Mouse (Mus musculus): ENCODE measurements around the gene Agbl5.

Gene Agbl5

GRCm38 (mm10) chr5:30952551-30952950 lies 64.1 kb downstream of the Agbl5 start:
- WGBS = 77% methylated on average over 5 of the region's 5 CpGs

GRCm38 (mm10) chr5:30954065-30954464 lies 65.6 kb downstream of the Agbl5 start:
- 88% methylated on average over 6 of the region's 6 CpGs for WGBS

GRCm38 (mm10) chr5:30954556-30954955 lies 66.1 kb downstream of the Agbl5 start:
- WGBS = 96% methylated on average over 9 of the region's 9 CpGs

- 75% methylated on average over 6 of the region's 6 CpGs for WGBS
Observed at GRCm38 (mm10) chr5:30955751-30956150, 67.3 kb downstream of the Agbl5 start.

All from cerebral cortex, adult 2 months (tissue).